Mouse (Mus musculus): ENCODE results near the gene Eva1a.

Eva1a gene

GRCm38 (mm10) chr6:82070459-82070858 is 29.6 kb downstream of the Eva1a start:
- no peak for DNase-seq

GRCm38 (mm10) chr6:82073011-82073410 is 32.2 kb downstream of the Eva1a start:
- peak; percentile 92 for DNase-seq

GRCm38 (mm10) chr6:82073567-82073966 is 32.7 kb downstream of the Eva1a start:
- peak; percentile 68 for DNase-seq

GRCm38 (mm10) chr6:82076364-82076763 is 35.5 kb downstream of the Eva1a start:
- DNase-seq: no peak

- no peak for DNase-seq
These were observed 38.0 kb downstream of the Eva1a start for GRCm38 (mm10) chr6:82078875-82079274.

GRCm38 (mm10) chr6:82083655-82084054 is 42.8 kb downstream of the Eva1a start:
- no peak for DNase-seq

GRCm38 (mm10) chr6:82084235-82084634 is 43.4 kb downstream of the Eva1a start:
- no peak for DNase-seq

GRCm38 (mm10) chr6:82085313-82085908 is 44.6 kb downstream of the Eva1a start:
- DNase-seq: no peak

- no peak for DNase-seq
These were observed 47.3 kb downstream of the Eva1a start for GRCm38 (mm10) chr6:82088133-82088532.

- DNase-seq: no peak
These were observed 50.9 kb downstream of the Eva1a start for GRCm38 (mm10) chr6:82091773-82092172.

- DNase-seq: no peak
These were observed 56.9 kb downstream of the Eva1a start for GRCm38 (mm10) chr6:82097705-82098104.

- DNase-seq: peak; percentile 37
These were observed 57.6 kb downstream of the Eva1a start for GRCm38 (mm10) chr6:82098456-82098855.

- no peak for DNase-seq
These were observed 69.6 kb downstream of the Eva1a start for GRCm38 (mm10) chr6:82110473-82110872.

GRCm38 (mm10) chr6:82111111-82111510 is 70.3 kb downstream of the Eva1a start:
- no peak for DNase-seq

- no peak for DNase-seq
These were observed 70.7 kb downstream of the Eva1a start for GRCm38 (mm10) chr6:82111540-82111939.

- DNase-seq: no peak
These were observed 71.6 kb downstream of the Eva1a start for GRCm38 (mm10) chr6:82112127-82113090.

GRCm38 (mm10) chr6:82115335-82115965 is 74.6 kb downstream of the Eva1a start:
- DNase-seq: no peak

GRCm38 (mm10) chr6:82116176-82116575 is 75.3 kb downstream of the Eva1a start:
- DNase-seq: no peak

- DNase-seq: peak; percentile 24
These were observed 77.0 kb downstream of the Eva1a start for GRCm38 (mm10) chr6:82117871-82118270.

- peak; percentile 89 for DNase-seq
These were observed 78.7 kb downstream of the Eva1a start for GRCm38 (mm10) chr6:82119322-82120162.

GRCm38 (mm10) chr6:82125134-82125533 is 84.3 kb downstream of the Eva1a start:
- no peak for DNase-seq

GRCm38 (mm10) chr6:82127827-82128226 is 87.0 kb downstream of the Eva1a start:
- peak; percentile 21 for DNase-seq

Data from kidney, adult 11 months (tissue).